Mouse (Mus musculus) olfactory bulb, adult 2 months (tissue): ENCODE results near the gene Ubqln3.

Experiments used
- CTCF ChIP-seq: fragments of 200-500 bp; IDR thresholded peaks from 2 replicates; pipeline ENCODE4 v1.5.1; 2012; ENCODE audit warnings: low read depth, mild to moderate bottlenecking, low read length, moderate library complexity; ENCODE audit not compliant: insufficient read depth
- POLR2A ChIP-seq: fragments of 200-500 bp; IDR thresholded peaks from 2 replicates; pipeline ENCODE4 v1.6.1; 2012; ENCODE audit warnings: mild to moderate bottlenecking, low read depth, low read length, moderate library complexity; ENCODE audit not compliant: insufficient read depth

GRCm38 (mm10) chr7:104103913-104104756, 38.9 kb downstream of the Ubqln3 start:
- TF ChIP-seq POLR2A (no peak), CTCF (no peak)
